In the genomic region with DNA sequence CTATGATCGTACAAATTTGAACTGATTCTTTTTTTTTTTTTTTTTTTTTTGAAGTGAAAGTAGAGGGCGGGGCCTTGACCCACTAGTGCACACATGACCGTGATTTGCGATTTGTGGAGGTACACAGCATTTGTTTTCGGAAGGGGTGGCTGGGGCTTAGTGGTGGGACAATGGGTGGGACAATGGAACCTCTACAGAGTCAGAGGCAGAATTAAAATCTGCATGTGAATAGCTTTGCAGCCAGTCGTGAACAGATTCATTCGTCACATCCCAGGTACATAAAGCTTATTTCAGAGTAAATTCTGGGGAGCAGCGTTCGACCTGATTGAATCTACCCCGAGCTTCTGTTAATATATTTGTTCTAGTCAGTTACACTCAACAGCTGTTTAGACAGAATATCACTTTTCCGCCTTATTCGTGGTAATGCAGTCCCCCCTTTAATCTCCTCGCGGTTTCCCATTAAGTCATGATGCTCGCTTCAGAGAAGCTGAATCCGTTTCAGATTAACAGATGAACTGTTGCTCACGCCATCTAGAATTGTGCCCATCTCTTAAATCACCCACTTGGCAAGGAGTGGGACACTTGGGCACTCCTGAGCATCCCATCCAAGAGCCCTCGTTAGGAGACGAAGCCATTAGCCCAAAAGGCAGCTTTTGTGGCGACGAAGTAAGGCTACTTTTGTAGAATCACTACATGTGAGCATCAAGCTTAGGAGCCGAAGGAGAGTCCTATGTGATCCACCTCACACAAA, we compare ENCODE assay signal across 29 mouse cellular contexts.
DNase-seq lines count a peak whose midpoint lies in the region; ATAC-seq lines count a peak whose summit lies in the region.
"Had no signal": no experiment of that assay in that cellular context is flagged by ENCODE, and none has a peak within 500 bp of the region (broad histone marks: within the 10 kb centered on the region; RNA-seq: fewer than 3 reads in every experiment).

No protein-coding gene starts in this region.

- no peaks in the 10 kb centered on the region for H3K27me3 ChIP-seq in forebrain, embryonic 14.5 days (replicated peaks; ENCODE audit: control insufficient read depth, insufficient read depth, low read length)
- no peaks in the 10 kb centered on the region for H3K27me3 ChIP-seq in forebrain, embryonic 15.5 days
- no peaks in the 10 kb centered on the region for H3K27me3 ChIP-seq in neural tube, embryonic 11.5 days (ENCODE audit: control insufficient read depth, insufficient read depth, low read length)
- H3K27me3 ChIP-seq in hindbrain, embryonic 14.5 days (ENCODE audit: control insufficient read depth, insufficient read depth, low read length) = no peaks in the 10 kb centered on the region
- H3K27me3 ChIP-seq in intestine, embryonic 16.5 days (replicated peaks; ENCODE audit: control insufficient read depth, insufficient read depth, low read length) = no peaks in the 10 kb centered on the region
- H3K27me3 ChIP-seq: embryonic facial prominence, embryonic 13.5 days; forebrain, embryonic 13.5 days; heart, embryonic 12.5 days; limb, embryonic 13.5 days; liver, embryonic 12.5 days; midbrain, embryonic 15.5 days; stomach, embryonic 15.5 days had no signal

- intact Hi-C loops in heart, postnatal 36 days (cut with DNase I) = no loop called here

- peak; percentile 13 for DNase-seq in forebrain, embryonic 14.5 days (ENCODE audit: low spot score)
- DNase-seq in neural tube, embryonic 11.5 days (ENCODE audit: low spot score) = peak; percentile 29
- DNase-seq in neural tube, embryonic 10.5 days (ENCODE audit: extremely low spot score, low spot score) = no peak
- no peak for DNase-seq in hindbrain, embryonic 14.5 days (ENCODE audit: low spot score)
- peak; percentile 39 for DNase-seq in retina, postnatal 1 day
- DNase-seq in heart, postnatal 36 days = no peak
- DNase-seq: adrenal gland, postnatal 10 days; cerebellum, adult 9-10 months; gastrocnemius, postnatal 10 days; heart, adult 11 months; heart, postnatal 10 days; kidney, adult 18-20 months; kidney, postnatal 4 days; lung, adult 18-20 months; lung, postnatal 10 days; right cerebral cortex, adult 18-20 months; right cerebral cortex, postnatal 4 days; thymus, adult 2 months; thymus, postnatal 4 days had no signal

- H3K9ac ChIP-seq in forebrain, embryonic 14.5 days (ENCODE audit: low read length) = no peak overlapping the region
- H3K9ac ChIP-seq in forebrain, embryonic 15.5 days (replicated peaks) = no peak overlapping the region
- no peak overlapping the region for H3K9ac ChIP-seq in neural tube, embryonic 11.5 days (ENCODE audit: low read length)
- no peak overlapping the region for H3K9ac ChIP-seq in hindbrain, embryonic 14.5 days
- no peak overlapping the region for H3K9ac ChIP-seq in intestine, embryonic 16.5 days (ENCODE audit: low read depth, low read length)
- H3K9ac ChIP-seq: embryonic facial prominence, embryonic 13.5 days; forebrain, embryonic 13.5 days; heart, embryonic 12.5 days; limb, embryonic 13.5 days; liver, embryonic 12.5 days; midbrain, embryonic 15.5 days; stomach, embryonic 15.5 days had no signal

- H3K4me3 ChIP-seq in forebrain, embryonic 14.5 days (ENCODE audit: low read depth, low read length) = no peak overlapping the region
- H3K4me3 ChIP-seq in forebrain, embryonic 15.5 days = no peak overlapping the region
- H3K4me3 ChIP-seq in neural tube, embryonic 11.5 days (ENCODE audit: low read depth, low read length) = no peak overlapping the region
- H3K4me3 ChIP-seq in hindbrain, embryonic 14.5 days (replicated peaks; ENCODE audit: low read length) = no peak overlapping the region
- H3K4me3 ChIP-seq in intestine, embryonic 16.5 days (ENCODE audit: low read length) = no peak overlapping the region
- H3K4me3 ChIP-seq: embryonic facial prominence, embryonic 13.5 days; forebrain, embryonic 13.5 days; heart, embryonic 12.5 days; limb, embryonic 13.5 days; liver, embryonic 12.5 days; midbrain, embryonic 15.5 days; myocyte; stomach, embryonic 15.5 days had no signal

- peaks cover 5% of the 10 kb centered on the region for H3K4me1 ChIP-seq in forebrain, embryonic 14.5 days (ENCODE audit: control insufficient read depth, insufficient read depth, low read length)
- no peaks in the 10 kb centered on the region for H3K4me1 ChIP-seq in forebrain, embryonic 15.5 days
- H3K4me1 ChIP-seq in neural tube, embryonic 11.5 days (ENCODE audit: control insufficient read depth, insufficient read depth, low read length) = no peaks in the 10 kb centered on the region
- no peaks in the 10 kb centered on the region for H3K4me1 ChIP-seq in hindbrain, embryonic 14.5 days (replicated peaks; ENCODE audit: control insufficient read depth, insufficient read depth, low read length)
- no peaks in the 10 kb centered on the region for H3K4me1 ChIP-seq in intestine, embryonic 16.5 days (ENCODE audit: control insufficient read depth, insufficient read depth, low read length)
- H3K4me1 ChIP-seq: embryonic facial prominence, embryonic 13.5 days; limb, embryonic 13.5 days; midbrain, embryonic 15.5 days; stomach, embryonic 15.5 days had no signal

- ATAC-seq in forebrain, embryonic 14.5 days = no peak
- no peak for ATAC-seq in forebrain, embryonic 15.5 days (replicated peaks)
- peak; percentile 92 for ATAC-seq in neural tube, embryonic 11.5 days (ENCODE audit: insufficient read depth, low FRiP score, low TSS enrichment)
- ATAC-seq in hindbrain, embryonic 14.5 days (ENCODE audit: low FRiP score) = no peak
- ATAC-seq in intestine, embryonic 16.5 days = no peak
- ATAC-seq: forebrain, embryonic 13.5 days; liver, embryonic 12.5 days; midbrain, embryonic 15.5 days had no signal

- H3K4me2 ChIP-seq in forebrain, embryonic 14.5 days (ENCODE audit: low read length) = no peak overlapping the region
- no peak overlapping the region for H3K4me2 ChIP-seq in forebrain, embryonic 15.5 days (replicated peaks)
- H3K4me2 ChIP-seq in neural tube, embryonic 11.5 days (ENCODE audit: low read depth) = no peak overlapping the region
- H3K4me2 ChIP-seq in hindbrain, embryonic 14.5 days (replicated peaks) = peak overlapping the region; percentile 12; the same call in 1 of the 2 replicates
- H3K4me2 ChIP-seq in intestine, embryonic 16.5 days (ENCODE audit: low read depth, low read length) = no peak overlapping the region
- H3K4me2 ChIP-seq: embryonic facial prominence, embryonic 13.5 days; forebrain, embryonic 13.5 days; heart, embryonic 12.5 days; limb, embryonic 13.5 days; liver, embryonic 12.5 days; midbrain, embryonic 15.5 days; stomach, embryonic 15.5 days had no signal

- no peaks in the 10 kb centered on the region for H3K9me3 ChIP-seq in forebrain, embryonic 14.5 days (replicated peaks; ENCODE audit: control insufficient read depth, low read length)
- H3K9me3 ChIP-seq in forebrain, embryonic 15.5 days = no peaks in the 10 kb centered on the region
- H3K9me3 ChIP-seq in neural tube, embryonic 11.5 days (ENCODE audit: control insufficient read depth, low read length) = no peaks in the 10 kb centered on the region
- no peaks in the 10 kb centered on the region for H3K9me3 ChIP-seq in hindbrain, embryonic 14.5 days (ENCODE audit: control insufficient read depth, low read length)
- no peaks in the 10 kb centered on the region for H3K9me3 ChIP-seq in intestine, embryonic 16.5 days (ENCODE audit: control insufficient read depth, low read length)
- H3K9me3 ChIP-seq: forebrain, embryonic 13.5 days; limb, embryonic 13.5 days; liver, embryonic 12.5 days; midbrain, embryonic 15.5 days; stomach, embryonic 15.5 days had no signal

- H3K36me3 ChIP-seq in forebrain, embryonic 14.5 days (ENCODE audit: control insufficient read depth, insufficient read depth, low read length) = no peaks in the 10 kb centered on the region
- H3K36me3 ChIP-seq in forebrain, embryonic 15.5 days = no peaks in the 10 kb centered on the region
- no peaks in the 10 kb centered on the region for H3K36me3 ChIP-seq in neural tube, embryonic 11.5 days (ENCODE audit: control insufficient read depth, insufficient read depth, low read length)
- no peaks in the 10 kb centered on the region for H3K36me3 ChIP-seq in hindbrain, embryonic 14.5 days (replicated peaks; ENCODE audit: control insufficient read depth, insufficient read depth)
- no peaks in the 10 kb centered on the region for H3K36me3 ChIP-seq in intestine, embryonic 16.5 days (ENCODE audit: control insufficient read depth, insufficient read depth, low read length)
- H3K36me3 ChIP-seq: embryonic facial prominence, embryonic 13.5 days; heart, embryonic 12.5 days; limb, embryonic 13.5 days; liver, embryonic 12.5 days; midbrain, embryonic 15.5 days; stomach, embryonic 15.5 days had no signal

- 35% methylated on average over 22 of the region's 22 CpGs for WGBS in forebrain, embryonic 14.5 days
- 37% methylated on average over 22 of the region's 22 CpGs for WGBS in forebrain, embryonic 15.5 days
- WGBS in neural tube, embryonic 11.5 days = 62% methylated on average over 22 of the region's 22 CpGs
- WGBS in hindbrain, embryonic 14.5 days = 46% methylated on average over 22 of the region's 22 CpGs
- WGBS in intestine, embryonic 16.5 days = 87% methylated on average over 22 of the region's 22 CpGs

- H3K27ac ChIP-seq in forebrain, embryonic 14.5 days (ENCODE audit: low read depth, low read length) = no peak overlapping the region
- H3K27ac ChIP-seq in forebrain, embryonic 15.5 days (replicated peaks) = no peak overlapping the region
- no peak overlapping the region for H3K27ac ChIP-seq in neural tube, embryonic 11.5 days (ENCODE audit: low read depth, low read length)
- no peak overlapping the region for H3K27ac ChIP-seq in hindbrain, embryonic 14.5 days
- H3K27ac ChIP-seq in intestine, embryonic 16.5 days (ENCODE audit: low read length) = no peak overlapping the region
- H3K27ac ChIP-seq: embryonic facial prominence, embryonic 13.5 days; forebrain, embryonic 13.5 days; limb, embryonic 13.5 days; liver, embryonic 12.5 days; midbrain, embryonic 15.5 days; stomach, embryonic 15.5 days had no signal

Comparison
In these comparisons a context has a peak if more than half of its experiments do, and no peak if none do; other contexts are left out.
1. DNase-seq: peak in forebrain, embryonic 14.5 days (single experiment), neural tube, embryonic 11.5 days (single experiment) and retina, postnatal 1 day (single experiment); none in neural tube, embryonic 10.5 days (single experiment), hindbrain, embryonic 14.5 days (single experiment) and heart, postnatal 36 days (0 of 2).